Mouse (Mus musculus) limb, embryonic 14.5 days (tissue): ENCODE measurements at regions not wholly inside any gene's neighbourhood (a gene's known extent, or its start where the extent isn't known, plus 50 kb on each side); places are given as distances from the start of the nearest gene placed in this dataset.
A peak's percentile ranks its signal among the peaks of the same experiment; 100 is the strongest.

Experiments used
- ATAC-seq: fragments of 200-750 bp; cut with Nextera tagmentation; 2 replicates; pipeline ENCODE4 v1.8.0; 2017; ENCODE audit warnings: low read depth, moderate number of reproducible peaks, moderate TSS enrichment; ENCODE audit not compliant: low FRiP score
- DNase-seq: peaks from one replicate; pipeline ENCODE4 v3.0.0-alpha.2; 2015; ENCODE audit warnings: low spot score
- H3K27ac ChIP-seq: fragments of 300-500 bp; sonication (generic); replicated peaks from 2 replicates; pipeline ENCODE4 v1.5.1; 2014; ENCODE audit warnings: low read depth, mild to moderate bottlenecking, low read length, moderate library complexity, mixed read lengths
- H3K27me3 ChIP-seq: fragments of 300-500 bp; sonication (generic); 2 replicates; pipeline ENCODE4 v1.6.1; 2014; ENCODE audit warnings: low read length, mixed read lengths; ENCODE audit not compliant: control insufficient read depth, insufficient read depth
- H3K36me3 ChIP-seq: fragments of 300-500 bp; sonication (generic); 2 replicates; pipeline ENCODE4 v1.6.1; 2014; ENCODE audit warnings: mild to moderate bottlenecking, low read length, moderate library complexity, mixed read lengths; ENCODE audit not compliant: control insufficient read depth, insufficient read depth
- H3K4me1 ChIP-seq: fragments of 300-500 bp; sonication (generic); 2 replicates; pipeline ENCODE4 v1.6.1; 2014; ENCODE audit warnings: antibody characterized with exemption, low read length, mixed read lengths; ENCODE audit not compliant: control insufficient read depth, insufficient read depth
- H3K4me2 ChIP-seq: fragments of 300-500 bp; sonication (generic); replicated peaks from 2 replicates; pipeline ENCODE4 v1.6.1; 2014; ENCODE audit warnings: low read depth, mild to moderate bottlenecking, low read length, moderate library complexity; ENCODE audit not compliant: severe bottlenecking
- H3K4me3 ChIP-seq: fragments of 300-500 bp; sonication (generic); replicated peaks from 2 replicates; pipeline ENCODE4 v1.5.1; 2014; ENCODE audit warnings: low read length
- H3K9ac ChIP-seq: fragments of 300-500 bp; sonication (generic); 2 replicates; pipeline ENCODE4 v1.6.1; 2014; ENCODE audit warnings: mild to moderate bottlenecking, low read depth, low read length, moderate library complexity; ENCODE audit not compliant: severe bottlenecking
- H3K9me3 ChIP-seq: fragments of 300-500 bp; sonication (generic); 2 replicates; pipeline ENCODE4 v1.6.1; 2016; ENCODE audit warnings: low read length; ENCODE audit not compliant: control insufficient read depth
- POLR2A ChIP-seq: fragments of 200-500 bp; IDR thresholded peaks from 2 replicates; pipeline ENCODE4 v1.8.0; 2012; ENCODE audit warnings: inconsistent platforms, mild to moderate bottlenecking, moderate library complexity, borderline replicate concordance; ENCODE audit not compliant: insufficient read depth, insufficient read length; ENCODE audit errors: extremely low read depth
- WGBS: fragments of 180-500 bp; shearing (Covaris S2); extraction: QIAGEN DNeasy Blood & Tissue Kit; methylation state at CpG from one replicate; pipeline ENCODE4 v1.1.7; 2014; 5-methylcytosine and 5-hydroxymethylcytosine counted together

DNA sequence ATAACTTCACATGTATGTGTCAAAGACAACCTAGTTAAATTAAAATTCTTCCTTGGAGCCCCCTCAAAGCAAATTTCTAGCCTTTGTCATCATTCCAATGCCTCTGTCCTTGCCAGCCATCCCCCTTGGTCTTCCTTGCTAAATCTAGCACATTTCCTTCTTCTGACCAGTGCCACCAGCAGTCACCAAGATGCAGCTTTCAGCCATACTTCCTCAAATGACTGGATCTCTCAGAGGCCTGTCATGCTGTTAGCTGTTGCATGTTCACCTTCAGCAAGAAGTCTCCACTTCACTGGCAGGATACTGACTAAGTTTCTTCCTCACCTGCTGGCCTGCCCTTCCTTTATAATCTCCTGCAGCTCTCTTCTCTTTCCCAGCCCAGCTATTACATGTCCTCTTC lies 261.3 kb downstream of the Pik3r1 start:
- peaks cover 5% of the 10 kb centered on the region; the same call in 1 of the 2 replicates for H3K4me1 ChIP-seq
- H3K27me3 ChIP-seq: no peaks in the 10 kb centered on the region
- H3K9me3 ChIP-seq: no peaks in the 10 kb centered on the region
- H3K4me3 ChIP-seq: no peak overlapping the region
- ATAC-seq: no peak
- no peaks in the 10 kb centered on the region for H3K36me3 ChIP-seq
- H3K4me2 ChIP-seq: no peak overlapping the region
- H3K9ac ChIP-seq: no peak overlapping the region
- TF ChIP-seq POLR2A: no peak
- no peak for DNase-seq
- H3K27ac ChIP-seq: no peak overlapping the region

DNA sequence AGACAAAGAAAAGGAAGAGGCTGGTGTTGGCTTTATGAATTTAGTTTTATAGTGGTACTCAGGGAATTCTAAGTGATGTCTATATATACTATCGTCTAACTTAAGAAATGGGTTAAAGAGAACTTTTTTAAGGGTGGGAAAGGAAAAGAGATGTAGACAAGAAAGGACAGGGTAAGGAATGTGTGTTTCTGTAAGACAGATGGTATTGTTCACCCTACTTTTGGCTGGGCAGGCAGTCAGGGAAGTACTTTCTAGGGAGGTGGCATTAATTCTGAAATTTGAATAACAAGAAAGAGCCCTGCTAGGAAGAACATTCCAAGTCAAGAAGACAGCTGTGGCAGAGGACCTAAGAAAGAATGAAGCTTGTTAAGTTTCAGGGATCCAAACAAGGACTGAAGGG lies 263.0 kb downstream of the Pik3r1 start:
- H3K27ac ChIP-seq: no peak overlapping the region
- H3K9me3 ChIP-seq: no peaks in the 10 kb centered on the region
- H3K4me2 ChIP-seq: no peak overlapping the region
- no peak for DNase-seq
- no peak overlapping the region for H3K4me3 ChIP-seq
- H3K27me3 ChIP-seq: no peaks in the 10 kb centered on the region
- WGBS: 78% methylated on average over 1 of the region's 1 CpGs
- no peak overlapping the region for H3K9ac ChIP-seq
- ATAC-seq: no peak
- no peak for TF ChIP-seq POLR2A
- H3K4me1 ChIP-seq: peaks cover 3% of the 10 kb centered on the region; the same call in 1 of the 2 replicates
- H3K36me3 ChIP-seq: no peaks in the 10 kb centered on the region

DNA sequence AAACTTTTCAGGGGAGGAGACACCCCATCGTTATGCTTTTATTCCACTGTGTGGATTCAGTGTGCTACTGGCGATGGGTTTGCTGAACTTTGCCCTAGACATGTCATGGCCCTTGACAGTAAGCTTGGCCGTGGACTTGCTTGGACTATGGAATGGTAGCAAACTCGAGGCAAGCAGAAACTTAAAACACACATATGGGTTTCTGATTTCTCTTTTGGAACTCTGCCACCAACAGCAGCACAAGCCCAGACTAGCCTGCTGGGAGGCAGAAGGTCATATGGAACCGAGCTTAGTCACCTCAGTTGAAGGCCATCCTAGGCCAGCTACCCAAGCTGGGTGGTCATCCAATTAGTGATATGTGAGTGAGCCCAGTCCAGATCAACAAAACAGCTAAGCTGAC lies 263.8 kb downstream of the Pik3r1 start:
- ATAC-seq (no peak), DNase-seq (peak; percentile 22)
- 46% methylated on average over 5 of the region's 5 CpGs for WGBS
- Histone ChIP-seq H3K4me3 (no peak overlapping the region), H3K4me1 (no peaks in the 10 kb centered on the region), H3K36me3 (no peaks in the 10 kb centered on the region), H3K27me3 (no peaks in the 10 kb centered on the region), H3K4me2 (no peak overlapping the region), H3K9ac (no peak overlapping the region), H3K9me3 (no peaks in the 10 kb centered on the region), H3K27ac (no peak overlapping the region)
- no peak for TF ChIP-seq POLR2A

DNA sequence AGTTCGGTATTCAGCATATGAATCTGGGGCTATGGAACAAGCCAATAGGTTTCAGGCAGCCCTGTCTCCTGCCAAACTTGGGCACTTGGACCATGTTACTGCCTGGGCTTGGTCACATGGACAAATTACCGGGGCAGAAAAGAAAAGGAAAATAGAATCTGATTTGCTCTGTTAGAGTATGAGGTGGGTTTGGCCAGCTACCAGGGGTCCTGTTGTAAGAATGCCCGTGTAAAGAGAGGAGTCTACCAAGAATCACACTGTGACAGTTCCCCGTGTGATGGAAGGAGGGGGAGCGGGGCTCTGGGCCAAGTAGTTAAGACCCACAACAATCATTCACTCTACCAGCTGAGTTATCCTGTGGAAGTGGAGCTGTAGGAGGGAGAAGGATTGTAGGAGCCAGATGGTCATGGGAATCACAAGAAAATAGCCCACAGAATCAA lies 266.2 kb downstream of the Pik3r1 start:
- ATAC-seq: no peak

DNA sequence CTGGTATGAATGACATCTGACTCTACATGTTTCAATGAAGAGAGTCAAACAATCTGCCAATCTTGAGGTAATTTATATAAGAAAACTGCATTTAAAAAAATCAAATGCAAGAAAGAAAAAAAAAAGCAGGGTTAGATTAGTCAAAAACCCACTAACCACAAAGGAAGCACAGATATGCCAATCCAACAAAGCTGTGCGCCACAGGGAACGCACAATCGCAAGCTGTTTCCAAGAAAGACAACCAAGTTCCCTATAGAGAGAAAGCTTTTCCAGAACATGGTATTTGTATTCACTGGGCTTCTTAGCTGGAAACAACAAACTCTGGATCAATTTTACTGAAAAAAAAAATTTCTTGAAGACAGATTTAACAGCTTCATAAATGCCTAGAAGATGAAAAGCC lies 267.0 kb downstream of the Pik3r1 start:
- Histone ChIP-seq H3K27me3 (no peaks in the 10 kb centered on the region), H3K27ac (no peak overlapping the region), H3K9ac (no peak overlapping the region), H3K4me3 (no peak overlapping the region), H3K4me2 (no peak overlapping the region), H3K4me1 (no peaks in the 10 kb centered on the region), H3K9me3 (no peaks in the 10 kb centered on the region), H3K36me3 (no peaks in the 10 kb centered on the region)
- ATAC-seq: no peak
- WGBS: 93% methylated on average over 3 of the region's 3 CpGs
- DNase-seq: no peak
- no peak for TF ChIP-seq POLR2A

More for the DNA sequence above, 266.2 kb downstream of the Pik3r1 start:
- H3K27me3 ChIP-seq: no peaks in the 10 kb centered on the region
- no peak overlapping the region for H3K4me2 ChIP-seq
- H3K9me3 ChIP-seq: no peaks in the 10 kb centered on the region
- H3K27ac ChIP-seq: no peak overlapping the region
- H3K9ac ChIP-seq: no peak overlapping the region
- no peak for DNase-seq
- TF ChIP-seq POLR2A: no peak
- 75% methylated on average over 5 of the region's 5 CpGs for WGBS
- H3K4me3 ChIP-seq: no peak overlapping the region
- no peaks in the 10 kb centered on the region for H3K4me1 ChIP-seq
- H3K36me3 ChIP-seq: no peaks in the 10 kb centered on the region

DNA sequence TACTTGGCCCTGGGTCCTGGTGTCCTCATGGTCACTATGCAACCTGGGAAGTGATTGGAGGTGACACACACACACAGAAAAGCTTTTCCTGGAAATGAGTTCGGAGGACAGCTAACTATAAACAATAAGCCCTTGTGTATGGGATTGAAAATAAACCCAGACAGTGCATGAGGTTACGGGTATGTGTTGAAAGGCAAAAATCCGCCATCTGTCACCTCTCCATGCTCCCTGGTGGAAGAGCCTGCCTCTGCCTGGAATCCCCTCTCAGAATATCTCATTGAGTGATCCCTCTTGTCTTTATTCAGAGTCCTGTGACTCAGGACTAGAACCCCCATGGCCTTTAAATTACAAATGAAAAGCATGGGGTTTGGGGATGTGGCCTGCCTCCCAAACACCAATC lies 276.2 kb downstream of the Pik3r1 start:
- DNase-seq: no peak
- ATAC-seq: no peak
- H3K9ac ChIP-seq: no peak overlapping the region
- H3K27ac ChIP-seq: no peak overlapping the region
- H3K27me3 ChIP-seq: no peaks in the 10 kb centered on the region
- WGBS: 61% methylated on average over 3 of the region's 3 CpGs
- no peak overlapping the region for H3K4me3 ChIP-seq
- no peak for TF ChIP-seq POLR2A
- H3K4me2 ChIP-seq: no peak overlapping the region
- no peaks in the 10 kb centered on the region for H3K4me1 ChIP-seq
- H3K36me3 ChIP-seq: no peaks in the 10 kb centered on the region
- H3K9me3 ChIP-seq: no peaks in the 10 kb centered on the region
